Mouse (Mus musculus) kidney, embryonic 14.5 days (tissue): ENCODE results near the gene Nxph4. TPM values are rescaled to one million over a fixed set of nuclear protein-coding genes. Genes with fewer than 3 reads are reported as not detected.

Experiments used
- polyA plus RNA-seq: library from polyadenylated mRNA; unstranded; fragments of >200 nt; fragmentation: Nextera tagmentation; extraction: Ambion mirVana; gene quantifications from 2 replicates; pipeline ENCODE4 v1.2.1, GENCODE M21; 2014

The Nxph4 gene
- polyA plus RNA-seq, 1 experiment from 2014 or later, result 1.2 TPM

Other genes starting within 250 kb of the Nxph4 start
- 16.2 and 22.3 TPM in 2 replicates for gene Mbd6, start 245.5 kb downstream of the Nxph4 start, polyA plus RNA-seq
- gene Mars, start 222.8 kb downstream of the Nxph4 start, polyA plus RNA-seq, result 93.9 and 146 TPM in 2 replicates
- gene Arhgap9, start 212.6 kb downstream of the Nxph4 start, polyA plus RNA-seq, result 3.0 and 3.1 TPM in 2 replicates
- 8.2 and 9.2 TPM in 2 replicates for gene Gli1, start 192.6 kb downstream of the Nxph4 start, polyA plus RNA-seq
- 0.07 and 0.08 TPM in 2 replicates for gene Inhbe, start 180.1 kb downstream of the Nxph4 start, polyA plus RNA-seq
- gene Inhbc, start 164.1 kb downstream of the Nxph4 start, polyA plus RNA-seq, result 0.10 and 0.22 TPM in 2 replicates
- gene R3hdm2, start 154.2 kb downstream of the Nxph4 start, polyA plus RNA-seq, result 36.6 and 37.9 TPM in 2 replicates
- 0.39 and 0.50 TPM in 2 replicates for gene Stac3, start 32.9 kb downstream of the Nxph4 start, polyA plus RNA-seq
- 27.1 and 32.7 TPM in 2 replicates for gene Ndufa4l2, start 19.6 kb downstream of the Nxph4 start, polyA plus RNA-seq
- gene Shmt2, start 12.1 kb downstream of the Nxph4 start, polyA plus RNA-seq, result 68.9 and 99.8 TPM in 2 replicates
- gene Lrp1, start 86.6 kb upstream of the Nxph4 start, polyA plus RNA-seq, result 44.2 and 54.9 TPM in 2 replicates
- 14.0 and 18.9 TPM in 2 replicates for gene Stat6, start 108.4 kb upstream of the Nxph4 start, polyA plus RNA-seq
- 7.6 and 12.4 TPM in 2 replicates for gene Nemp1, start 132.3 kb upstream of the Nxph4 start, polyA plus RNA-seq
- 19.0 and 19.8 TPM in 2 replicates for gene Nab2, start 134.0 kb upstream of the Nxph4 start, polyA plus RNA-seq
- 0.20 and 0.45 TPM in 2 replicates for gene Myo1a, start 170.6 kb upstream of the Nxph4 start, polyA plus RNA-seq
- gene Tac2, start 189.9 kb upstream of the Nxph4 start, polyA plus RNA-seq, result 1.6 and 2.8 TPM in 2 replicates
- gene Zbtb39, start 205.0 kb upstream of the Nxph4 start, polyA plus RNA-seq, result 6.9 and 7.6 TPM in 2 replicates
- 2.0 and 3.7 TPM in 2 replicates for gene Gpr182, start 217.2 kb upstream of the Nxph4 start, polyA plus RNA-seq
- gene Rdh1, start 225.2 kb upstream of the Nxph4 start, polyA plus RNA-seq, result 0.05 and 0.07 TPM in 2 replicates
- 0.26 TPM in 1 of 2 replicates, not detected in the other for gene Rdh16f1, start 225.2 kb upstream of the Nxph4 start, polyA plus RNA-seq
- 0.32 TPM in 1 of 2 replicates, not detected in the other for gene Rdh9, start 241.8 kb upstream of the Nxph4 start, polyA plus RNA-seq